Mouse (Mus musculus): ENCODE data around the gene Zfhx3. TPM values are rescaled to one million over a fixed set of nuclear protein-coding genes. Genes with fewer than 3 reads are reported as not detected.
A peak's percentile ranks its signal among the peaks of the same experiment; 100 is the strongest.

Zfhx3 gene
- polyA plus RNA-seq, 1 experiment from 2014 or later: 8.4 TPM

GRCm38 (mm10) chr8:108701381-108702175 is 759.1 kb downstream of the Zfhx3 start:
- 27% methylated on average over 7 of the region's 7 CpGs for WGBS (ENCODE audit: insufficient replicate concordance)
- no peak overlapping the region for H3K4me2 ChIP-seq
- no peak overlapping the region for H3K27ac ChIP-seq (ENCODE audit: low read depth, low read length)
- peaks cover 16% of the 10 kb centered on the region; the same call in 1 of the 2 replicates for H3K4me1 ChIP-seq (ENCODE audit: control insufficient read depth, insufficient read depth, low read length)
- no peak for ATAC-seq (replicated peaks; ENCODE audit: insufficient number of reproducible peaks, low FRiP score, low TSS enrichment)
- H3K9ac ChIP-seq (ENCODE audit: low read depth, low read length): no peak overlapping the region
- peaks cover 35% of the 10 kb centered on the region for H3K27me3 ChIP-seq (ENCODE audit: control insufficient read depth, insufficient read depth, low read length)
- no peaks in the 10 kb centered on the region for H3K36me3 ChIP-seq (ENCODE audit: control insufficient read depth, insufficient read depth, low read length)
- H3K9me3 ChIP-seq (replicated peaks; ENCODE audit: control insufficient read depth, low read length): no peaks in the 10 kb centered on the region
- no peak overlapping the region for H3K4me3 ChIP-seq (ENCODE audit: low read depth, low read length)

- Histone ChIP-seq H3K9ac (ENCODE audit: low read depth, low read length) (no peak overlapping the region), H3K4me3 (ENCODE audit: low read depth, low read length) (no peak overlapping the region), H3K27ac (ENCODE audit: low read depth, low read length) (no peak overlapping the region), H3K4me1 (ENCODE audit: control insufficient read depth, insufficient read depth, low read length) (peaks cover 20% of the 10 kb centered on the region), H3K9me3 (replicated peaks; ENCODE audit: control insufficient read depth, low read length) (no peaks in the 10 kb centered on the region), H3K4me2 (no peak overlapping the region), H3K36me3 (ENCODE audit: control insufficient read depth, insufficient read depth, low read length) (no peaks in the 10 kb centered on the region), H3K27me3 (ENCODE audit: control insufficient read depth, insufficient read depth, low read length) (peaks cover 32% of the 10 kb centered on the region)
- ATAC-seq (replicated peaks; ENCODE audit: insufficient number of reproducible peaks, low FRiP score, low TSS enrichment): no peak
- 15% methylated on average over 1 of the region's 1 CpGs for WGBS (ENCODE audit: insufficient replicate concordance)
Observed at GRCm38 (mm10) chr8:108702201-108702600, 759.8 kb downstream of the Zfhx3 start.

- WGBS (ENCODE audit: insufficient replicate concordance): 62% methylated on average over 2 of the region's 2 CpGs
- ATAC-seq (replicated peaks; ENCODE audit: insufficient number of reproducible peaks, low FRiP score, low TSS enrichment): no peak
- peaks cover 4% of the 10 kb centered on the region for H3K27me3 ChIP-seq (ENCODE audit: control insufficient read depth, insufficient read depth, low read length)
- H3K4me3 ChIP-seq (ENCODE audit: low read depth, low read length): peak overlapping the region; percentile 95; the same call in 1 of the 2 replicates
- H3K4me1 ChIP-seq (ENCODE audit: control insufficient read depth, insufficient read depth, low read length): peaks cover 32% of the 10 kb centered on the region
- H3K4me2 ChIP-seq: peak overlapping the region; percentile 31
- no peak overlapping the region for H3K9ac ChIP-seq (ENCODE audit: low read depth, low read length)
- no peaks in the 10 kb centered on the region for H3K36me3 ChIP-seq (ENCODE audit: control insufficient read depth, insufficient read depth, low read length)
- H3K9me3 ChIP-seq (replicated peaks; ENCODE audit: control insufficient read depth, low read length): no peaks in the 10 kb centered on the region
- H3K27ac ChIP-seq (ENCODE audit: low read depth, low read length): no peak overlapping the region
Observed at GRCm38 (mm10) chr8:108705751-108706150, 763.3 kb downstream of the Zfhx3 start.

- peaks cover 1% of the 10 kb centered on the region for H3K27me3 ChIP-seq (ENCODE audit: control insufficient read depth, insufficient read depth, low read length)
- H3K4me3 ChIP-seq (ENCODE audit: low read depth, low read length): no peak overlapping the region
- no peaks in the 10 kb centered on the region for H3K9me3 ChIP-seq (replicated peaks; ENCODE audit: control insufficient read depth, low read length)
- no peak overlapping the region for H3K9ac ChIP-seq (ENCODE audit: low read depth, low read length)
- H3K36me3 ChIP-seq (ENCODE audit: control insufficient read depth, insufficient read depth, low read length): no peaks in the 10 kb centered on the region
- peaks cover 40% of the 10 kb centered on the region for H3K4me1 ChIP-seq (ENCODE audit: control insufficient read depth, insufficient read depth, low read length)
- H3K27ac ChIP-seq (ENCODE audit: low read depth, low read length): no peak overlapping the region
- 68% methylated on average over 3 of the region's 3 CpGs for WGBS (ENCODE audit: insufficient replicate concordance)
- H3K4me2 ChIP-seq: no peak overlapping the region; the same call in 1 of the 2 replicates
- no peak for ATAC-seq (replicated peaks; ENCODE audit: insufficient number of reproducible peaks, low FRiP score, low TSS enrichment)
Observed at GRCm38 (mm10) chr8:108706491-108706847, 764.0 kb downstream of the Zfhx3 start.

- no peak overlapping the region for H3K4me3 ChIP-seq (ENCODE audit: low read depth, low read length)
- H3K4me1 ChIP-seq (ENCODE audit: control insufficient read depth, insufficient read depth, low read length): peaks cover 45% of the 10 kb centered on the region
- H3K9me3 ChIP-seq (replicated peaks; ENCODE audit: control insufficient read depth, low read length): no peaks in the 10 kb centered on the region
- H3K9ac ChIP-seq (ENCODE audit: low read depth, low read length): no peak overlapping the region
- 52% methylated on average over 6 of the region's 6 CpGs for WGBS (ENCODE audit: insufficient replicate concordance)
- no peak overlapping the region for H3K27ac ChIP-seq (ENCODE audit: low read depth, low read length)
- H3K4me2 ChIP-seq: peak overlapping the region; percentile 19
- H3K27me3 ChIP-seq (ENCODE audit: control insufficient read depth, insufficient read depth, low read length): no peaks in the 10 kb centered on the region
- no peaks in the 10 kb centered on the region for H3K36me3 ChIP-seq (ENCODE audit: control insufficient read depth, insufficient read depth, low read length)
- ATAC-seq (replicated peaks; ENCODE audit: insufficient number of reproducible peaks, low FRiP score, low TSS enrichment): no peak
Observed at GRCm38 (mm10) chr8:108706848-108707541, 764.6 kb downstream of the Zfhx3 start.

GRCm38 (mm10) chr8:108707576-108708281 is 765.3 kb downstream of the Zfhx3 start:
- H3K9me3 ChIP-seq (replicated peaks; ENCODE audit: control insufficient read depth, low read length): no peaks in the 10 kb centered on the region
- H3K4me2 ChIP-seq: no peak overlapping the region; the same call in 1 of the 2 replicates
- no peak overlapping the region for H3K4me3 ChIP-seq (ENCODE audit: low read depth, low read length)
- H3K27ac ChIP-seq (ENCODE audit: low read depth, low read length): no peak overlapping the region
- H3K4me1 ChIP-seq (ENCODE audit: control insufficient read depth, insufficient read depth, low read length): peaks cover 52% of the 10 kb centered on the region
- WGBS (ENCODE audit: insufficient replicate concordance): 28% methylated on average over 5 of the region's 5 CpGs
- no peaks in the 10 kb centered on the region for H3K27me3 ChIP-seq (ENCODE audit: control insufficient read depth, insufficient read depth, low read length)
- ATAC-seq (replicated peaks; ENCODE audit: insufficient number of reproducible peaks, low FRiP score, low TSS enrichment): no peak
- no peaks in the 10 kb centered on the region for H3K36me3 ChIP-seq (ENCODE audit: control insufficient read depth, insufficient read depth, low read length)
- H3K9ac ChIP-seq (ENCODE audit: low read depth, low read length): no peak overlapping the region

GRCm38 (mm10) chr8:108708833-108709387 is 766.5 kb downstream of the Zfhx3 start:
- peak overlapping the region; percentile 16 for H3K4me2 ChIP-seq

GRCm38 (mm10) chr8:108709441-108709840 is 767.0 kb downstream of the Zfhx3 start:
- Histone ChIP-seq H3K27me3 (ENCODE audit: control insufficient read depth, insufficient read depth, low read length) (no peaks in the 10 kb centered on the region), H3K36me3 (ENCODE audit: control insufficient read depth, insufficient read depth, low read length) (no peaks in the 10 kb centered on the region), H3K4me1 (ENCODE audit: control insufficient read depth, insufficient read depth, low read length) (peaks cover 69% of the 10 kb centered on the region), H3K9ac (ENCODE audit: low read depth, low read length) (no peak overlapping the region; the same call in 1 of the 2 replicates), H3K27ac (ENCODE audit: low read depth, low read length) (no peak overlapping the region), H3K4me2 (peak overlapping the region; percentile 10; the same call in 1 of the 2 replicates), H3K9me3 (replicated peaks; ENCODE audit: control insufficient read depth, low read length) (no peaks in the 10 kb centered on the region), H3K4me3 (ENCODE audit: low read depth, low read length) (no peak overlapping the region)
- ATAC-seq (replicated peaks; ENCODE audit: insufficient number of reproducible peaks, low FRiP score, low TSS enrichment): no peak
- 60% methylated on average over 2 of the region's 2 CpGs for WGBS (ENCODE audit: insufficient replicate concordance)

More at GRCm38 (mm10) chr8:108708833-108709387, 766.5 kb downstream of the Zfhx3 start:
- WGBS (ENCODE audit: insufficient replicate concordance): 27% methylated on average over 8 of the region's 8 CpGs
- Histone ChIP-seq H3K4me1 (ENCODE audit: control insufficient read depth, insufficient read depth, low read length) (peaks cover 64% of the 10 kb centered on the region), H3K4me3 (ENCODE audit: low read depth, low read length) (no peak overlapping the region), H3K36me3 (ENCODE audit: control insufficient read depth, insufficient read depth, low read length) (no peaks in the 10 kb centered on the region), H3K9ac (ENCODE audit: low read depth, low read length) (no peak overlapping the region; the same call in 1 of the 2 replicates), H3K27ac (ENCODE audit: low read depth, low read length) (no peak overlapping the region), H3K27me3 (ENCODE audit: control insufficient read depth, insufficient read depth, low read length) (no peaks in the 10 kb centered on the region), H3K9me3 (replicated peaks; ENCODE audit: control insufficient read depth, low read length) (no peaks in the 10 kb centered on the region)
- no peak for ATAC-seq (replicated peaks; ENCODE audit: insufficient number of reproducible peaks, low FRiP score, low TSS enrichment)
